Mouse (Mus musculus) CH12.LX (cell line): ENCODE data around the gene Ceacam19. TPM values are rescaled to one million over a fixed set of nuclear protein-coding genes. Genes with fewer than 3 reads are reported as not detected.

Experiments used
- DNase-seq: peaks from one replicate; pipeline ENCODE4 v3.0.0-alpha.2; 2013; ENCODE audit errors: extremely low read depth
- H3K27ac ChIP-seq: 2 replicates; pipeline ENCODE4 v1.5.1; 2012; ENCODE audit warnings: low read depth, mild to moderate bottlenecking, control low read depth, moderate library complexity; ENCODE audit not compliant: insufficient read depth
- H3K27me3 ChIP-seq: replicated peaks from 2 replicates; pipeline ENCODE3; 2012; ENCODE audit warnings: inconsistent platforms
- H3K36me3 ChIP-seq, 2 experiments: replicated peaks in 1 of 2; 2 replicates each; pipeline versions ENCODE3 to v1.6.1; 2012; ENCODE audit warnings: inconsistent platforms in 1 of 2, low read length in 1 of 2, mild to moderate bottlenecking in 1 of 2, mixed read lengths in 1 of 2, moderate library complexity in 1 of 2; ENCODE audit not compliant: control insufficient read depth in 1 of 2, insufficient read depth in 1 of 2
- H3K4me1 ChIP-seq, 2 experiments: 2 replicates each; pipeline ENCODE4 v1.6.1; 2012; ENCODE audit warnings: inconsistent platforms in 1 of 2, moderate library complexity in 1 of 2; ENCODE audit not compliant: insufficient read depth in 2 of 2, control insufficient read depth in 1 of 2
- H3K4me2 ChIP-seq: 2 replicates; pipeline ENCODE4 v1.6.1; 2012; ENCODE audit warnings: low read depth, mild to moderate bottlenecking, control low read depth; ENCODE audit not compliant: poor library complexity, insufficient read depth, severe bottlenecking
- H3K4me3 ChIP-seq, 3 experiments: fragments of 150-350 bp in 1 of 3; sonication (generic) in 1 of 3; replicated peaks in 1 of 3; 2 replicates each; pipeline versions ENCODE3 to v1.5.1; 2011 to 2012; ENCODE audit warnings: low read depth in 2 of 3, low read length in 2 of 3, mild to moderate bottlenecking in 2 of 3, moderate library complexity in 2 of 3, control low read depth in 1 of 3, improper control_type of control experiment in 1 of 3, inconsistent platforms in 1 of 3, mixed read lengths in 1 of 3; ENCODE audit not compliant: poor library complexity in 1 of 3
- H3K79me2 ChIP-seq: replicated peaks from 2 replicates; pipeline ENCODE4 v1.6.1; 2012; ENCODE audit warnings: mild to moderate bottlenecking, moderate library complexity; ENCODE audit not compliant: control insufficient read depth, poor library complexity, insufficient read depth, severe bottlenecking; ENCODE audit errors: extremely low read depth
- H3K9ac ChIP-seq: 2 replicates; pipeline ENCODE4 v1.6.1; 2012; ENCODE audit warnings: low read depth, mild to moderate bottlenecking, control low read depth, moderate library complexity; ENCODE audit not compliant: insufficient read depth
- H3K9me3 ChIP-seq: replicated peaks from 2 replicates; pipeline ENCODE3; 2012; ENCODE audit warnings: low read length, inconsistent platforms, mixed read lengths
- CHD1 ChIP-seq: IDR thresholded peaks from 2 replicates; pipeline ENCODE4 v1.6.1; 2012; ENCODE audit warnings: low read depth, low read length, improper control_type of control experiment, inconsistent platforms
- CTCF ChIP-seq, 2 experiments: IDR thresholded peaks in 1 of 2; conservative IDR thresholded peaks in 1 of 2; 2 replicates each; pipeline ENCODE4 v1.5.1; 2011 to 2012; ENCODE audit warnings: low read depth in 2 of 2, low read length in 2 of 2, improper control_type of control experiment in 1 of 2, inconsistent platforms in 1 of 2, mild to moderate bottlenecking in 1 of 2, moderate library complexity in 1 of 2
- HCFC1 ChIP-seq: IDR thresholded peaks from 2 replicates; pipeline ENCODE4 v1.6.1; 2012; ENCODE audit warnings: low read depth, mild to moderate bottlenecking, inconsistent platforms, low read length, improper control_type of control experiment
- JUND ChIP-seq: conservative IDR thresholded peaks from 2 replicates; pipeline ENCODE4 v1.6.1; 2011; ENCODE audit warnings: low read depth, low read length, improper control_type of control experiment
- KAT2A ChIP-seq: IDR thresholded peaks from 2 replicates; pipeline ENCODE4 v1.6.1; 2012; ENCODE audit warnings: low read length, improper control_type of control experiment, inconsistent platforms; ENCODE audit not compliant: insufficient replicate concordance
- MAX ChIP-seq: IDR thresholded peaks from 2 replicates; pipeline ENCODE4 v1.6.1; 2011; ENCODE audit warnings: low read length, improper control_type of control experiment
- MEF2A ChIP-seq: IDR thresholded peaks from 2 replicates; pipeline ENCODE4 v1.6.1; 2014; ENCODE audit warnings: low read depth, mild to moderate bottlenecking, inconsistent platforms, low read length, improper control_type of control experiment, borderline replicate concordance
- POLR2AphosphoS2 ChIP-seq: IDR thresholded peaks from 2 replicates; pipeline ENCODE4 v1.6.1; 2011; ENCODE audit warnings: low read depth, low read length, improper control_type of control experiment
- RAD21 ChIP-seq: IDR thresholded peaks from 2 replicates; pipeline ENCODE4 v1.6.1; 2011; ENCODE audit warnings: low read depth, mild to moderate bottlenecking, low read length, improper control_type of control experiment, moderate library complexity
- RCOR1 ChIP-seq: conservative IDR thresholded peaks from 2 replicates; pipeline ENCODE4 v1.6.1; 2012; ENCODE audit warnings: low read depth, mild to moderate bottlenecking, inconsistent platforms, low read length, improper control_type of control experiment
- SIN3A ChIP-seq: IDR thresholded peaks from 2 replicates; pipeline ENCODE4 v1.6.1; 2012; ENCODE audit warnings: low read length, improper control_type of control experiment, inconsistent platforms
- SMC3 ChIP-seq: IDR thresholded peaks from 2 replicates; pipeline ENCODE4 v1.6.1; 2011; ENCODE audit warnings: low read depth, low read length, improper control_type of control experiment
- UBTF ChIP-seq: IDR thresholded peaks from 2 replicates; pipeline ENCODE4 v1.6.1; 2012; ENCODE audit warnings: low read depth, mild to moderate bottlenecking, inconsistent platforms, low read length, improper control_type of control experiment, moderate library complexity
- ZKSCAN1 ChIP-seq: IDR thresholded peaks from 2 replicates; pipeline ENCODE4 v1.6.1; 2012; ENCODE audit warnings: low read depth, inconsistent platforms, low read length, improper control_type of control experiment, borderline replicate concordance
- dilution Hi-C: fragments of 300-500 bp; cut with MboI; formaldehyde crosslinking; loops from 2 replicates; pipeline ENCODE4 v1.14.3; 2020; ENCODE audit warnings: low sequenced_read_pairs; ENCODE audit not compliant: extremely low pct_unique_long_range_greater_than_20kb, extremely low pct_ligation_motif_present
- in situ Hi-C: fragments of 300-500 bp; cut with MboI; formaldehyde crosslinking; loops from 3 replicates; pipeline ENCODE4 v1.14.3; 2019; ENCODE audit warnings: low sequenced_read_pairs, low pct_ligation_motif_present, low pct_unique_long_range_greater_than_20kb, mixed read lengths
- polyA plus RNA-seq: library from polyadenylated mRNA; unstranded; fragments of >175 nt; gene quantifications from 2 replicates; pipeline ENCODE4 v1.2.1, GENCODE M21; 2012; ENCODE audit warnings: low read depth; ENCODE audit not compliant: insufficient read length
- total RNA-seq, 2 experiments: library from RNA; depleted of rRNA; stranded (reverse); fragments of 300-350 nt in 1 of 2; fragments of >200 nt in 1 of 2; gene quantifications; 2 replicates each; pipeline ENCODE4 v1.2.3; 2012 to 2014

The Ceacam19 gene
- total and polyA plus RNA-seq, 3 experiments = 0.08 TPM; not detected in 2

GRCm38 (mm10) chr7:19911695-19912524 lies 24.1 kb upstream of the Ceacam19 start:
- in situ Hi-C loops = loop anchor here (5.0 kb wide), 1 partner anchor 45 kb away; no protein-coding TSS in a partner anchor
- no peak overlapping the region for H3K9ac ChIP-seq
- H3K79me2 ChIP-seq = no peaks in the 10 kb centered on the region
- no peak for TF ChIP-seq SMC3
- TF ChIP-seq MAX = no peak
- TF ChIP-seq UBTF = no peak
- no peak for TF ChIP-seq RCOR1
- no peak for TF ChIP-seq POLR2AphosphoS2
- no peak for TF ChIP-seq MEF2A
- no peak for TF ChIP-seq HCFC1
- no peak for TF ChIP-seq CHD1
- no peak for TF ChIP-seq JUND
- TF ChIP-seq KAT2A = no peak
- no peaks in the 10 kb centered on the region for H3K9me3 ChIP-seq
- no peak overlapping the region for H3K4me3 ChIP-seq
- H3K4me1 ChIP-seq = peaks cover 0 to 3% of the 10 kb centered on the region in 2 experiments; a peak in 1 of 4 replicates
- peaks cover 58 to 85% of the 10 kb centered on the region in 2 experiments for H3K36me3 ChIP-seq
- DNase-seq = no peak
- H3K4me2 ChIP-seq = no peak overlapping the region
- H3K27me3 ChIP-seq = no peaks in the 10 kb centered on the region
- H3K27ac ChIP-seq = no peak overlapping the region
- dilution Hi-C loops = no loop called here

GRCm38 (mm10) chr7:19911292-19911658 lies 23.5 kb upstream of the Ceacam19 start:
- Histone ChIP-seq H3K36me3 (peaks cover 56 to 84% of the 10 kb centered on the region in 2 experiments), H3K27ac (no peak overlapping the region), H3K4me1 (peaks cover 0 to 3% of the 10 kb centered on the region in 2 experiments; a peak in 1 of 4 replicates), H3K27me3 (no peaks in the 10 kb centered on the region), H3K4me2 (no peak overlapping the region), H3K9me3 (no peaks in the 10 kb centered on the region), H3K79me2 (no peaks in the 10 kb centered on the region), H3K9ac (no peak overlapping the region), H3K4me3 (no peak overlapping the region)
- in situ Hi-C loops = loop anchor here (5.0 kb wide), 1 partner anchor 46 kb away; no protein-coding TSS in a partner anchor
- TF ChIP-seq CTCF (conservative IDR thresholded peaks at IDR 0.05 in 1 of 2, IDR thresholded peaks at IDR 0.05 in 1 of 2; ENCODE audit: low read depth in 2 of 2, low read length in 2 of 2) (no peak), SIN3A (no peak), RAD21 (no peak), POLR2AphosphoS2 (no peak), ZKSCAN1 (no peak)
- DNase-seq = no peak
- dilution Hi-C loops = no loop called here
